Mouse (Mus musculus): ENCODE data around the gene Kdf1.

Kdf1 gene

DNA sequence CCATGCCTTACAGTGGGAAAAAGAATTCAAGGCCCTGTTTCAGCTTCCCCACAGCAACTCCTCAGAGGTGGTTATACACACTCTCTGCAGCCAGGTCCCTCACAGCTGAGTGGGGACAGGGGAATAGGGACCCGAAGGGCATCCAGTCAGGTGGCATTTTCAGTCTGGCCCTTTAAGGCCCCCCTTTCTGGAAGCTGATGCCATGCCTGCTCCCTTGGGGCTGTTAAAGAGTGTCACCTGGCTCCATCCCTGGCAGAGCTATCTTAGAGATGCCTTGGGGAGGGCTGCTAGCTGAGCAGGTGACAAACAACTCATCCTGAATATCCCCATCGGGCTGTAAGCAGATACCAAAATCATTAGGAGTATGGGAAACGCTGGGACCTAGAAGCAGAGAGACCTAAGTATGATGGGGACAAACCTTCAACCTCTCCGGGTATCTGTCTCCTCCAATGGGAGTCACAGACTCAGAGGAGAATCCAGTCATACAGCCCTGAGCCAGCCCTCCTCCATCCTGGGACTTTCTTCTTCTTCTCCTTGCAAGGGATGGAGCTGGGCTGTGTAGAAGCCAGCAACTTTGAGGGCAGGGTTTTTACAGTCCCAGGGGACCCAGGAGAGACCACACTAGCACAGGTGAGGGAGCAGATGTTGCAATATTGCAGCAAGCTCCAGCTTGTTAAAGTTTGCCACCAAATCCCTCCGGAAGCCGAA is 21.9 kb upstream of the Kdf1 start:
- no peak for DNase-seq

DNA sequence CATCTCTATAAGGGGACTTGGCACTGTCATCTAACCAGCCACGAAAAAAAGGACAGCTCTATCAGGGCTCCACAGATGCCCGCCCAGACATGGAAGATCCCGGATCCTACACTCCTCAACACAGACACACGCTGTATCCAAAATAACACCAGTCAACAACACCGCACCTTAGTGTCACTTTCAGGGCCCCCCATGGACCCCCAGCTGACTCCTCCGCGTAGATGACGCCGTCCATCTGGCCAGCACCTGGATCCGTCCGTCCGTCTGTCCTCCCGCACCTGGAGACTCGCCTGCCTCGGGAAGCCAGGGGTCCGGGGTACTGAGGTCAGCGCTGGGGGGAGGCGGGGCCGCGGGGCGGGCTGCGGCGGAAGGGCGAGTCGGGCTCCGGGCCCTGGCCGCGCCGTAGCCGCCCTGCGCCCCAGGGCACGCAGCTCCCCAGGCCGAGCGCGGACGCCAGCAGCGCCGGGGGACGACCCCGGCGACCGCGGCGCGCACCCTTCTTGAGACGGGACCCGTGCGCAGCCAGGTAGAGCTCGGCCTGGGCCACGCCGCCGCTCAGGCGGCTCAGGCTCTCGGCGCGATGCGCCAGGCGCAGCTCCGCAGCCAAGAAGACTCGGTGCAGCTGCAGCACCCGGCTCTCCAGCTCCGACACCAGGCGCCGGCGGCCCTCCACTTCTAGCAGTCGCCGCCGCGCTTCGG is 21.2 kb upstream of the Kdf1 start:
- DNase-seq = no peak

DNA sequence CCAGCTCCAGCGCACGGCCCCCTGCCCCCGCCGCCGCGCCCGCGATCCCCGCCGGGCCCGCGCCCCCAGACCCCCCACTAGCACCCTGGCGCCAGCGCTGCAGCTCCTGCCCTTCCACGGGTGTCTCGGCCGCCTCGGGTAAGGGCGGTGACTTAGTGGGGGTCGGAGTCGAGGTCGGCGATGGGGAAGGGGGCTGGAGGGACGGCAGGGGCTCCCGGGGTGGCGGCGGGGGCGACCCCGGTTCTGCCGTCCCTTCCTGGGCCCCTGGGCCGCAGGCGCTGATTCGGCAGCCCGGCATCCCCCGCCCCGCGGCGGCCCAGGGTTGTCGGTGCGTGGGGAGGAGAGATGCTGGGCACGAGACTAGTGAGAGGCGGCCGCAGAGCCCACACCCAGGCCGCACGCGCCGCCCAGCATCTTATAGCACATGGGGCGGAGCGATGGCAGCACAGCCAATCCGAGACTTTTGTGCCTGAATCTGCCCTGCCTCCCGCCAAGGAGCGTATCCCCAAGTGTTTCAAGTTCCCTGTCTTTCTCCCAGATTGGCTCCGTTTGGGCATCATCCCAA is 20.5 kb upstream of the Kdf1 start, which contains the start of gene Trnp1:
Gene Trnp1, minus strand, starts transcription at position 391 of the 565 bp plus-strand sequence.
- DNase-seq = peak; percentile 61 to 78

DNA sequence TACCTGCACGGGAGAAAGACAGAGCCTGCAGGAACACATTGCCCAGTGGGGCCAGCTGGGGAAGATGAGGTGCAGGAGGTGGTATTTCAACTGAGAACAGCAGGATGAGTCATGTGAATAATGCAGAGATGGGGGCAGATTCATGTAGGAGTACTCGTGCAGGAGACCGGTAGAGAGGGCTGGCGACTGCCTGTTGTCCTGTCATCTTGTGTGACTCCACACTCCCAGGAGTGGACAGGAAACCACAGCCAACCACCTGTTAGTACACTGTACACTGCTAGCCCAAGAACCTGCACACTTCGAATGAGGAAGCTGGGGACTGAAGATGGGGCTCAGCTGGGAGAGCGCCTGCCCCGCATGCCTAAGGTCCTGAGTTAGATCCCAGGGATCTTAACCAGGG is 17.2 kb upstream of the Kdf1 start:
- no peak for DNase-seq

DNA sequence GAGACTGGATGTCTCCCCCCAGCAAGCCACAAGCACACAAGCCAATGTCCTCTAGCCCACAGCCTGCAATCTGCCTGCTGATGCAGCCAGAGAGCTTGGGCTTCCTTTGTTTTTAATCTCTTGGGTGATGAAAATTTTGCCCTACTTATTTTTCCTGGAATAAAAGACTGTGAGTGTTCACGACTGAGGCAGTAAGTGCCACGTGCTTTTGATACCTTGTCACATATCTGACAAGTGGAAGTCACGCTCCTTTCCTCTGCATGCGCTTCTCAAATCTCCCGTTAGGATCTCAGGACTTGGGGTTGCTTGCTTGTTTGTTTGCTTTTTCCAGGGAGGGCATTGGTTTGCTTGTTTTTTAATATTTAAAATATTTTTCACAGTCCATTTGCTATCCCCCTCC is 14.5 kb upstream of the Kdf1 start:
- no peak for DNase-seq

DNA sequence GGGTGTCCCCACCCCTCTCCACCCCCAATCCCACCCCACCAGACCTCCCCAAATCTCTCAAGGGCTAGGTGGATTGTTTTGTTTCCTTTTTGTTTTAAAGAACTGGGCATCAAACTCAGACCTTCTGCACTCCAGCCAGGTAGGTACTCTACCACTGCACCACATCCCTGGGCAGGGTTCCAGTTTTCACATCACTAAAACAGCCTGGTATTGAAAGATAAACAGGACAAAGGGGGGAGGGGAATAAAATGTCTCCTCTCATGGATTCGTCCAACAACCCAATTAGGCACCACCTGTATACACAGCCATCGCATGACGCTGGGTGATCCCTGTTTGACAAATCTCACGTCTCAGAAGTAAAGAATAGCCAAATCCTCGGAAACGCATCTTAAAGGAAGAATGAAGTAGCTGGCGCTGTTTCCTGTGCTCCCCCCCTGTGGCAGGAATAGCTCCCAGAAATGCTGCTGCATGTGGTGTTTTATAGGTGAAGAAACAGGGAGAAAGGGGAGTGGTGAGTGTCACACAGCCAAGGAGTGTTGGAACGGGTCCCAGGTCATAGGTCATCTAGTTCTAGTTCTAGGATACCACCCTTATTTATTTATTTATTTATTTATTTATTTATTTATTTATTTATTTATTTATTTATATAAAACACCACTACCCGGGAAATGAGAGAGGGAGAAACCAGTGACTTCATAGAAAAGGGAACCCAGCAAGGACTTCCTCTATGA is 13.8 kb upstream of the Kdf1 start:
- no peak for DNase-seq

DNA sequence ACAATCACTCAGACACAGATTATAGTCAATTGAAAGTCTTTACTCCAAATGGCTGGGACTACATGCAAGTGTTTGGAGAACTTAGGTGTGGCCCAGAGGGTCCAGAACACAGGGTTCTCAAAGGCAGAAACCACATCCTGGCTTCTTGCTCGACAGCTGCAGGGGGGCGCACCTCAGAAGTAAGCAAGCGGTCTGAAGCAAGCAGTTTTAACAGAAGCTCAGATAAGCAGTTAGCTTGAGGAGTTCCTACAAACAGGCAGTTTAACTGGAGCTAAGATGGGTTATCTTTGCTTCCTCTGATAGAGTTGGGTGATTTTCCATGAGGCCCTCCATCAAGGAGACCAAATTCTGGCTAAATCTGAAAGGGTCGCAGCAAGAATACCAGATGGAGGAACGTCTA is 12.2 kb upstream of the Kdf1 start:
- no peak for DNase-seq

DNA sequence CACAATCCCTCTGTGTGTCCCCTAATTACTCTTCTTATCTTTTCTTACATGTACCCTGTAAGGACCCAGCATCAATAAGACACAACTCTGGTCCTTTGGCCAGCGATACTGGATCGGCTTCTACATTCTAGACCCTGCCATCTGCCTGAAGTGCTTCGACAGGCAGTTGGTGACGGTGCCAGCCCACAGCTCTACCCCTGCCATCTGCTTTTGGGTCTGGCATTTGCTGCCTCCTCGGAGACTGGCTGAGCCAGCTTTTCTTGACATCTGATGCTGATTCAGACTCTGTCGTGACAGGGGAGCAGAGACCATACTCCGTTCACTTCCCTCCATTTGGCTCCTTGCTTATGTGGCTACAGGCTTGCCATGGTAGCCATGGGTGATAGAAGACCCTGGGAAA is 9.8 kb upstream of the Kdf1 start:
- no peak for DNase-seq

DNA sequence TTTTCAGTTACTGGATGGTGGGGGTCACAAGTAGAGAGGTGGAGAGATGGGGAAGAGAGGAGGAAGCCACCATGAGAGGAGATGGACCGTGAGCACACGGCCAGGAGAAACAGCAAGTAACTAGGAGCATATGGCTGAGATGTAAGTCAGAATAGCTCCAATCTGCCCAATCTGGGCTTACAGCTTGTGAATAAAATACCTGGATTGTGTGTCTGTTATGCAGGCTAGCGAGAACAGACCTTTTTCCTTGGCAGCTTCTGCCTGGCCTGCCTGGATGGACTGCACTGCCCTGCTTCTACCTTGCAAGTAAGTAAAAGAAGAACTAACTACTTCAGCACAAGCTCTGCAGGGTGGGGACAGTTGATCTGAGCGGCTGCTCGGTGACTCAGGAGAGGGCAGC is 7.7 kb upstream of the Kdf1 start:
- no peak for DNase-seq

DNA sequence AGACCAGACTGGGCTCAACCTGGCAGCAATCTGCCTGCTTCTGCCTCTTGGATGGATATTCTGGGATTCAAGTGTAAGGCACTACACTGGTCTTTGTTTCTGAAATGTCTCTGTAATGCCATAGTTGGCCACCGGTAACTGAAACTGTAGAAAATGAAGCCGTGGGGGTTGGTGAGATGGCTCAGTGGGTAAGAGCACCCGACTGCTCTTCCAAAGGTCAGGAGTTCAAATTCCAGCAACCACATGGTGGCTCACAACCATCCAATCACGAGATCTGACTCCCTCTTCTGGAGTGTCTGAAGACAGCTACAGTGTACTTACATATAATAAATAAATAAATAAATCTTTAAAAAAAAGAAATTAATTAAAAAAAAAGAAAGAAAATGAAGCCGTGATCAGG is 6.3 kb upstream of the Kdf1 start:
- DNase-seq = peak; percentile 43 to 62

DNA sequence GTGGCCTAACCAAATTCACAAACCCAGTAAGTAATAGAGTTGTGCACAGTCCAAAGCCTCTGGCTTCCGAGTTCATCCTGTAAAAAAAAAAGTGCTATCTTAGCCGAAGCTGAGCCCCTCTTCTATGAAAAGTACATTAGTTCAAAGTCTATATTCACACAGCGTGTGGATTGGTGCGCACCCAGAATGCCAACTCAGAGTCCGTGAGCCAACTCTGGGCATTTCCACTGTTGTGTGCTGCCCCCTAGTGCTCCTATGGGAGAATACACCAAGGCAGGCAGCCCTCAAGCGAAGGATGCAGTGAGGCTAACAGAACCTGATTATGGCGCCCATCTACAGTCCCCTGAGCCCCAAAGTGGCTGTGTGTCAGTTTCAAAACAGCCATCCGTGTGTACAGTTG is 5.8 kb upstream of the Kdf1 start:
- DNase-seq = peak; percentile 85 to 86

DNA sequence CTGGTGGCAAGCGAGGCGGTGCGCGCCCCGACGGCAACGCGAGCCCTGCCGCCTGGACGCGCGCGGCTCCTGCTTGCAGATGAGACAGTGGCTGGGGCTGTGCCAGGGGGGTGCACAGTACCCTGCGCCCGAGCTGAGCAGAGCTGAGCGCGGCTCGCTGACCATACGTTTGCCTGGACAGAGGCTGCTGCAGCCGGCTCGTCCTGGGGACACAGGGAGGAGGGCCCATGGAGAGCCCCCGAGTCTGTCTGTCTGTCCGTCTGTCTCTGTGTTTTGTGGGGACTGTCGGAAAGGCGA is 554 bp downstream of the Kdf1 start:
- peak; percentile 33 to 66 for DNase-seq

DNA sequence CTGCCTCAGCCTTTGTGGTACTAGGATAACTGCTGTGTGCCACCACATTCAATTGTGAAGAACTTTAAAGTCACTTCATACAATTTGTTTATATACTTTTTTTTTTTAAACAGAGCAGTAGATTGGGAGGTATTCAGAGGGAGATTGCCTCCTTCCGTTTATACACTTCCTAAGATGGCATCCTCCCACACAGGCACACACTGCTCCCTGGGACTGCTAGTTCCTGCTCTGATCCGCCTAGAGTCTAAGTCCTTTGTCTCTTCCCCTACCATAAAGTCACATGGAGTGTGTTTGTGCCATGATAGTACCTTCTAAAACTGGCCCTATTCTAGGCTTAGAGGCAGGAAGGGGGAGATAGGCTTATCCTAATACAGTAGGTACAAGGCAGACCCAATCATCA is 2.7 kb downstream of the Kdf1 start:
- DNase-seq = no peak

DNA sequence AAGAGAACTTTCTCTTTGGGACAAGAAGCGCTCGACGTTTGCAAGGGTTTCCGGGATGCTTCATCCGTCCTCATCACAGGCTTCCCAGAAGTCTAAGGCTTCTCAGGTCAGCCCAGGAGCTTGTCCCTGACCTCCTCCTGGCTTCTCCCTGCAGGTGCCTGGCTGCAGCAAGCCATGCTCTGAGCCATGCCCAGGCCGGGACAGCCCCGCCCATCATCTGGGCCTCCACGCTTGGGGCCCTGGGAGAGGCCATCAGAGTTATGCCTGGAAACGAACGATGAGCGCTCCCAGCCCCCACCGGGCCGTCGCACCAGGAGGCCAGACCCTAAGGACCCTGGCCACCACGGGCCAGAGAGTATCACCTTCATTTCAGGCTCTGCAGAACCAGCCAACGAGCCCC is 9.0 kb downstream of the Kdf1 start:
- DNase-seq = no peak

DNA sequence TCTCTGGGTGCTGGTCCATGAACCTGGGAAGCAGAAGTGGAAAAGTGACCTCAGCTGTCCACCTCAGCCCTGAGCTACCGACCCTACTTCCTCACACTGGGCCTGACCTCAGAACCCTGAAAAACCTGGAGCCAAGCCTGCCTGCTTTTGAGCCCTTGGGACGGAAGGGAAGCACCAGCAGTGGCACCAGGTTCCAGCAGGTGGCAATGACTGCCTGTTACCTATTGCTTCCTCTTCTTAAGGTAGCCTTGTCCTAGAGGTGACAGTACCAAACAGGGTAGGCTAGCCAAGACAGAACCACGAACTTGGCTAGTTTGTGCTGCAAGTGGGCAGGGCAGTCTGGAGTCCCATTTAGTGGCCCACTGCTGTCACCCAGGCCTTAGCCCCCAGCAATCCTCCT is 14.0 kb downstream of the Kdf1 start:
- no peak for DNase-seq

DNA sequence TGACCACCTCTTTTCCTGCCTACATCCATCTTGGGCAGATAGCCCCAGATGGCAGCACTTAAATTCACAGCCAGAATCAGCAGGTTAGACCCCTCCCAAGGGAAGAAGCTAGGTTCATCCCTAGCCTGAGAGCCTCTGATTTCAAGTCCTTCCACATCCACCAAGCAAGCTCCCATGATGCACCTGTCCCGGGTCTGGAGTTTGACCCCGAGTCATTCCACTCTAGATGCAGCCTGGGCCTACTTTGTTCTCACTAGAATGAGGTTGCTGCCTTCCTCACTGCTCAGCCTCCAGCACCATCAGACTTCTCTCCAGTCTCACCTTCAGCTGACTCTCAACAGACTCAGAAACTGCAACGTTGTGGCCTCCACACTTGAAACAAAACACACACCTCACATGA is 17.3 kb downstream of the Kdf1 start:
- DNase-seq = peak; percentile 55 to 71

DNA sequence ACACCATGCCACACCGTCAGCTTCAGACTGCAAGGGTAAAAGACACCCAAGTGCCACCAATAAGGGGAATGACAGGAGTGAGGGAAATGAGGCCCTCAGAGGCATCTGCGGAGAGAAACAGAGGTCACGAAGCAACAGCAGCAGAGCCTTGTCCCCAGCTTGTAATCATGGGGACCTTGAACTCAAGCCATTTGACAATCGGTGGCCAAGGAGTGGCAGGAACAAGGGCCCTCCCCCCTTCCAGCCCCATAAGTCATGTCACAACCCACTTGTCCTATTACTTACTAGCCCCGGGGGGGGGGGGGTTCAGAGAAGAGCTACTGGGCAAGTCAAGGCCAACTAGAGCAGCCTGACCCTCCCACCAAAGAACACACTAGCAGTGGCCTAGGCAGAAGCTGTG is 17.9 kb downstream of the Kdf1 start:
- no peak for DNase-seq

DNA sequence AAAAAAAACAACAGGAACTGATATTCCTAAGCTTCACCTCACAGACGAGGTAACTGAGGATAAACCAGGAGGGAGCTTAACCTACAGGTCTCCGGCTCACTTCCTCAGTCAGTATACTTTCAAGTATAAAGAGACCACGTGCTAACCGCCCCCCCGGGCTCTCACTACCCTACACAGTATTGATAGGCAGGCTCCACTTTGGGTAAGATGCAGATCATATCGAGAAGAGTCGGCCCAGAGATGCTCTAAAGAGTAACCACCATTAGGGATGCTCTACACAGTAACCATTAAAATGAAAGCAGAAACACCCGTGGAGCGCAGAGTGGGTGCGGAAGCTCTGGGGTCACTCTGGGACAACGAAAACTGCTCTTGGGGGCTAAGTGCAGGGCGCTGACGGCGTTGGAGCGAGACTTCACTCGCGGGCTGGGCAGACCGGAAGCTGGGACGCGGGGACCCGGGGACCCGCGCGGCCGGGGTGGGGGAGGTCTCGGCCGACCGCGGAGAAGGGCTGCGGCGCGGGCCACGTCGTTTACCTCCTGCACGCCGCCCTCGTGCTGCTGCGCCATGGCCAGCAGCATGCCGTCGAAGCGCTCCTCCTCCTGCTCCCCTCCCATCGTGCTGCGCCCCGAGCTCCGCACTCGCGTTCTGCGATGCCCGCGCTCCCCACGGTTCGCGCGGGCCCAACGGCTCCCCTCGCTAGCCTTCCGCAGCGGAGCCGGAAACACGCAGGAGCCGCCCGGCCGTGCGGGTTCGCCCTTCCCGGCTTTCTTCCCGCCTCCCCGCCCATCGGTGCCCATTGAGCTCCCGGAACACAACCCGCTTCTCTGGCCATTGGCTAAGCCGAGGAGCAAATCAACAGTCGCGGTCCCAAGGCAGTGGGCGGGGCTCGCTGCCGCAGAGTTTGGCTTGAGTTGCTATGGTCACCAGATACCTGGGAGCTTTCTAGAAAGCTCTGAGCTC is 26.8 kb downstream of the Kdf1 start, which contains the start of gene Nudc:
Gene Nudc, minus strand, starts transcription at position 725 of the 960 bp plus-strand sequence.
- DNase-seq = peak; percentile 98 to 99

DNA sequence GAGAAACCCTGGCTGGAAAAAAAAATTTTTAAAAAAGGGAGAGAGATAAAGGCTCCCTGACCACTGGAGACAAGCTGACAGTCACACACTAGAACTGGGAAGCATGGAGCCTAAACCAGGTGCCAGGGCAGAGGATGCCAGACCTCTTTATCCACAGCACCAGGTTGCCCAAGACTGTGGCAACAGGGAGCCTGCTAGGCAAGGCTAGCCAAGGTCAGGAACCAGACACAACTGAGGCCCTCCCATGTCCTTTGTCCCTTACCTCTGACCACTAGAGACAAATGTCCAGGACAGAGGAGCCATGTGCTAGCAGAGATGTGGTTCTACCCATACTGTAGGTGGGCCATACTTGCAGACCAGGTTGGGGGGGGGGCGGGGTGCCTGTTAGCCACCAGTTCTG is 33.3 kb downstream of the Kdf1 start:
- DNase-seq = no peak

DNA sequence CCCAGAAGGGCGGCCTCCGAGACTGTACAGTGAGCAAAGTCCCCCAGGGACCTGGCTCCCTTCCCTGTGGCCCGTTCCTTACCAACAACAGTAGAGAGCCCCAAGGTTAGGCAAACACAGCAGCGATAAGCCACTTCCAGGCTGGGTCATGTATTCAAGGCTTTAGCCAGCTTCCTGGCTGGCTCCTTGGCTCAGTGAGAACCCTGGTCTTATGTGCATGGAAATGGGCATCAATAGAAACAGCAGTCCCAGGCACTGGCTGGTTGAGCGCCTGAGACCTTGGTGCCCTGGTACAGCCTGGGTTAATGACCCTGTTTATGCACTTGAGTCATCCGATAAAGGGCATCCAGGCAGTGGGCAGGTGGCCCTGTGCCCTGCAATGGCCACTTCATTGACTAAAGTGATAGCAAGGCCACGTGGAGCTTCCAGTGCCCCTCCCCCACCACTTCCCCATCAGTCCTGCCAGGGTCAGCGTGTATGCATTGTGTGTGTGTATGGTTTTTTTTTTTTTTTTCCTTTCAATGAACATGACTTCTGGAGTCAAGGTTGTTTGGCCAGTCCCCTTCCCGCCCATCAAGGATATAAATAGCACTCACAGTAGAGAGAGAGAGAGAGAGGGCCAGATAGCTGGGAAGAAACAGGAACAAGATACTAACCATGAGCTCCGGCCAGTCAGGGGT is 34.1 kb downstream of the Kdf1 start, which contains the start of gene Nr0b2:
Gene Nr0b2, plus strand, starts transcription at position 609 of the 680 bp plus-strand sequence.
- DNase-seq = peak; percentile 40 to 62

DNA sequence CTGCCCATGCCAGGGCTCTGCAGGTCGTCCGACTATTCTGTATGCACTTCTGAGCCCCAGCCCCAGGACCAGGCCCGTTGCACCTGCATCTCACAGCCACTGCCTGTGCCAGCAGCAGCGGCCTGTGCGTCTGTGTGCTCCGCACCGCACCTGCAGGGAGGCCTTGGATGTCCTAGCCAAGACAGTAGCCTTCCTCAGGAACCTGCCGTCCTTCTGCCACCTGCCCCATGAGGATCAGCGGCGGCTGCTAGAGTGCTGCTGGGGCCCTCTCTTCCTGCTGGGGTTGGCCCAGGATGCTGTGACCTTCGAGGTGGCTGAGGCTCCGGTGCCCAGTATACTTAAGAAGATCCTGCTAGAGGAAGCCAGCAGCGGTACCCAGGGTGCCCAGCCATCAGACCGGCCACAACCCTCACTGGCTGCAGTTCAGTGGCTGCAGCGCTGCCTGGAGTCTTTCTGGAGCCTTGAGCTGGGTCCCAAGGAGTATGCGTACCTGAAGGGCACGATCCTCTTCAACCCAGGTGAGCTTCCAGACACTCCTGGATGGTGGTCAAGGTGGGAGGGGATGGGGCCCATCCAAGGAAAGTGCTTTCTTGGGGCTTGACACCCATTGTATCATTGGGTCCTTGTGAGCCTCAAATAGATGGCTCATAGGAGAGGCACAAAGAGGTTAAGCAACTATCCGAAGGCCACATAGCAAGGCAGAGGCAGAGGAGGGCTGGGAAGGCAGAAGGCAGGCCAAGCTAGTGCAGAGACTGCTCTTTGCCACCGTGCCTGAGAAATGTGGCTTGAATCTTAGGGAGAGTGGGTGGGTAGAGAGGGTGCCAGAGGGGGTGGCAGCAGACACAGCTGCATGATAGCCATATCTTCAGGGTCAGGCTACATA is 34.9 kb downstream of the Kdf1 start:
- DNase-seq = no peak
